Mouse (Mus musculus) thymus, adult 2 months (tissue): Measurements from ENCODE around the gene Prokr1. TPM values are rescaled to one million over a fixed set of nuclear protein-coding genes. Genes with fewer than 3 reads are reported as not detected.

ENCODE experiments used
- DNase-seq: peaks from one replicate; pipeline ENCODE4 v3.0.0; 2021
- H3K27ac ChIP-seq: fragments of 200-500 bp; 2 replicates; pipeline ENCODE4 v1.5.1; 2012; ENCODE audit warnings: low read length, control low read depth; ENCODE audit not compliant: control insufficient read depth, insufficient read depth
- H3K27me3 ChIP-seq: fragments of 200-500 bp; 2 replicates; pipeline ENCODE4 v1.6.1; 2012; ENCODE audit warnings: mild to moderate bottlenecking, low read length, moderate library complexity, mixed read lengths; ENCODE audit not compliant: control insufficient read depth, insufficient read depth
- H3K36me3 ChIP-seq: fragments of 200-500 bp; 2 replicates; pipeline ENCODE4 v1.6.1; 2012; ENCODE audit warnings: mild to moderate bottlenecking, low read length, moderate library complexity; ENCODE audit not compliant: control insufficient read depth, insufficient read depth
- H3K4me1 ChIP-seq: fragments of 200-500 bp; replicated peaks from 2 replicates; pipeline ENCODE4 v1.6.1; 2012; ENCODE audit warnings: low read length; ENCODE audit not compliant: control insufficient read depth, insufficient read depth
- H3K4me3 ChIP-seq: fragments of 200-500 bp; 2 replicates; pipeline ENCODE4 v1.5.1; 2012; ENCODE audit warnings: mild to moderate bottlenecking, low read length, control low read depth, moderate library complexity; ENCODE audit not compliant: control insufficient read depth, insufficient read depth
- CTCF ChIP-seq: fragments of 200-500 bp; IDR thresholded peaks from 2 replicates; pipeline ENCODE4 v1.5.1; 2012; ENCODE audit warnings: mild to moderate bottlenecking, control low read depth, low read length, moderate library complexity, borderline replicate concordance; ENCODE audit not compliant: control insufficient read depth, poor library complexity, insufficient read depth; ENCODE audit errors: extremely low read depth
- POLR2A ChIP-seq: fragments of 200-500 bp; IDR thresholded peaks from 2 replicates; pipeline ENCODE4 v1.6.1; 2012; ENCODE audit warnings: mild to moderate bottlenecking, low read length, control low read depth, moderate library complexity; ENCODE audit not compliant: control insufficient read depth, poor library complexity, insufficient read depth; ENCODE audit errors: extremely low read depth
- WGBS: fragments of 180-500 bp; shearing (Covaris S2); methylation state at CpG from one replicate; pipeline ENCODE4 v1.1.7; 2018; 5-methylcytosine and 5-hydroxymethylcytosine counted together
- polyA plus RNA-seq: library from polyadenylated mRNA; depleted of rRNA; stranded (reverse); fragments of >200 nt; gene quantifications from 2 replicates; pipeline ENCODE4 v1.2.3, GENCODE M21; 2012

The Prokr1 gene
- polyA plus RNA-seq, 1 experiment: 0.26 TPM

DNA sequence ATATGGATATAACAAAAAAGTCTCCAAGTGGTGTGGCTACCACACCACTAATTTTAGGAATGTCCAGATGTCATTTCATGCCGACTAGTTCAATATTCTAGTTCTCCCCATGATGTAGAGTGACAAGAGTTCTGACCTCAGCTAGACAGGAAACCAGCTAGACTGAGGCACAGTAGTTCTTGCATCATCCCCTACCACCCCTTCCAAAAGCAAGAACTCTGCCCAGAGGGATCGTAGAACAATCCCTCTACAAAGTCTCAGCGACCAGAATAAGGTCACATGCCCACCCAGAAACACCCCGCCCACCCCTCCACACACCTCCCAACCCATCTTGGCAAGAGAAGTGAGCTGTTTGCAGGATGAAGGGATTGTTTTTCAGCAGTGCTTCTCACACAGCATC lies 43.1 kb downstream of the Prokr1 start:
- Histone ChIP-seq H3K27me3 (no peaks in the 10 kb centered on the region), H3K36me3 (no peaks in the 10 kb centered on the region), H3K27ac (peak overlapping the region; percentile 34), H3K4me3 (no peak overlapping the region), H3K4me1 (peaks cover 19% of the 10 kb centered on the region)
- DNase-seq: no peak
- 10% methylated on average over 4 of the region's 4 CpGs for whole genome bisulfite sequencing
- TF ChIP-seq POLR2A (no peak), CTCF (no peak)

DNA sequence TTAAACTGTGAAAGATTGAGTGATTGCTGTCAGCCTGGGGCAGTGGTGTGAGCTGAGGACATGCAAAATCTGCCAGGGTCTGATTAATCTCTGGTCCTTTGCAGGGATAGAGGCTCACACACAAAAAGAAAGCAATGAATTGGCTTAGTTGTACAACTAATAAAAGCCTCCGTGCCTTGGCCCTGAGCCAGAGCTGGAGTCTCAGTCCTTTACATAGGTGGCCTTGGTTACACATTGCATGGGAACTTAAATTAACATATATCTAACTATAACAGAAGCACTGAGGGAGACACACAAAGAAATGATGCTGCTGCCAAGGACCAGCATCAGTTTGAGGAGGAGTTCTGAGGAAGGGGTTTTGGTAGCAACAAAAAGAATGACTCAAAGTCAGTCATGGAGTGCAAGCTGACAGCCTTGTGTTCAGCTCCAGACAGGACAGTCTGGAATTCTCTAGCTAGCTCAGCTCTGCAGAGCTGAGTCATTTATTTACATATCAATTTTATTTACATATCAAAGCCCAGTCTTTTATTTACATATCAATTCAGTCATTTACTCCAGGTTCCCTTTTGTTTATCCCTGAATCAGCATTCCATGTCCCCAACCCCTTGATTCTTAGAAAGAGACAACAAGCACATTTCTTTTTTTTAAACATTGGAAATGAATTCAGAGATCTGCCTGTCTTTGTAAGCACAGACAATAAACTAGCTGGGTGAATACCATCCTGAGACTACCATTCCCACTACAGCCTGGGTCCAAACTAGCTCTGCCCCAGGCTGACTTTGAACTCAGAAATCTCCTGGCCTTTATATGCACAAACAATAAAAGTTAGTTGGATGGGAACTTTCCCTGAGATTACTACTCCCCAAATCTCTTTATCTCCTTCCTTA lies 45.0 kb downstream of the Prokr1 start:
- H3K4me3 ChIP-seq: no peak overlapping the region
- DNase-seq: no peak
- H3K27ac ChIP-seq: no peak overlapping the region
- peaks cover 23% of the 10 kb centered on the region for H3K4me1 ChIP-seq
- no peak for TF ChIP-seq CTCF
- no peak for TF ChIP-seq POLR2A
- WGBS: 80% methylated on average over 1 of the region's 1 CpGs
- H3K36me3 ChIP-seq: no peaks in the 10 kb centered on the region
- H3K27me3 ChIP-seq: no peaks in the 10 kb centered on the region

DNA sequence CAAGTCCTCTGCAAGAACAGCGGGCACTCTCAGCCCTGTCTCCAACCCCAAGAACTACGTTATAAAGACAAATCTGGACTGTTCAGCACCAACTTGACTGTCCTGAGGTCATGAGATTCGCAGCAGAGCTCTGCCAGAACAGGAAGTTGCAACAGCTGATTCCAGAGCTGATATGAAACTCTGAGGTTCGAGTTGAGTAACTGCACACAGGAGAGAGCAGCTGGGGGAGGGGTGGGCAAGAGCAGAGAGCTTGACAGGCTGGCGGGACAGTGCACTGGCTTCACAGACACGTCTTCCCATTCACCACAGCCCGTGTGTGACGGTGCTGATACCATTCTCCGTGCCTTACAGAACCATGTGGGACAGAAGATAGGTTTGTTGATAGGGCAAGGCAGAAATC lies 48.5 kb downstream of the Prokr1 start:
- Histone ChIP-seq H3K36me3 (no peaks in the 10 kb centered on the region), H3K4me1 (peaks cover 50% of the 10 kb centered on the region), H3K27me3 (no peaks in the 10 kb centered on the region), H3K4me3 (peak overlapping the region; percentile 33), H3K27ac (peak overlapping the region; percentile 96)
- peak; percentile 85 for DNase-seq
- WGBS: 2% methylated on average over 9 of the region's 9 CpGs
- TF ChIP-seq POLR2A (peak; percentile 22; the same call in 1 of the 2 replicates), CTCF (no peak)

DNA sequence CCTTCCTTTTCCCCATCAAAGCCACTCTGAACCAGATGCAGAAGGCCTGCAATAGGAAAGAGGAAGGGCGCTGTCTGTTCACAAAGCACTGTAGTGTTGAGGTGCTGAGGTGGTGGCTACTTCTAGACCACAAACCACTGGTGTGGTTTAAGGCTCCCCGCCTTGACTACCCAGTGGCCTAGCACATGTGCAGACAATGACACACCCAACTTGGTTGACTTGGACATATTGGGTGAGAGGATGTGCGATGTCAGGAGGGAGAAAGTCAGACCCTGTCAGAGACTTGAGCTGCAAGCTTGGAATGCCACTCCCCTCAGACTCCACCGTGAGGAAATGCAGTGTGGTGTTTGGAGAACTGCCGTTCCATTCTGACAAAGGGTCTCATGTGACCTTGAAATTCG lies 49.4 kb downstream of the Prokr1 start:
- WGBS: 5% methylated on average over 6 of the region's 6 CpGs
- DNase-seq: peak; percentile 56
- H3K4me3 ChIP-seq: no peak overlapping the region
- H3K36me3 ChIP-seq: no peaks in the 10 kb centered on the region
- peaks cover 59% of the 10 kb centered on the region for H3K4me1 ChIP-seq
- no peaks in the 10 kb centered on the region for H3K27me3 ChIP-seq
- H3K27ac ChIP-seq: peak overlapping the region; percentile 84
- TF ChIP-seq POLR2A (no peak), CTCF (no peak)

DNA sequence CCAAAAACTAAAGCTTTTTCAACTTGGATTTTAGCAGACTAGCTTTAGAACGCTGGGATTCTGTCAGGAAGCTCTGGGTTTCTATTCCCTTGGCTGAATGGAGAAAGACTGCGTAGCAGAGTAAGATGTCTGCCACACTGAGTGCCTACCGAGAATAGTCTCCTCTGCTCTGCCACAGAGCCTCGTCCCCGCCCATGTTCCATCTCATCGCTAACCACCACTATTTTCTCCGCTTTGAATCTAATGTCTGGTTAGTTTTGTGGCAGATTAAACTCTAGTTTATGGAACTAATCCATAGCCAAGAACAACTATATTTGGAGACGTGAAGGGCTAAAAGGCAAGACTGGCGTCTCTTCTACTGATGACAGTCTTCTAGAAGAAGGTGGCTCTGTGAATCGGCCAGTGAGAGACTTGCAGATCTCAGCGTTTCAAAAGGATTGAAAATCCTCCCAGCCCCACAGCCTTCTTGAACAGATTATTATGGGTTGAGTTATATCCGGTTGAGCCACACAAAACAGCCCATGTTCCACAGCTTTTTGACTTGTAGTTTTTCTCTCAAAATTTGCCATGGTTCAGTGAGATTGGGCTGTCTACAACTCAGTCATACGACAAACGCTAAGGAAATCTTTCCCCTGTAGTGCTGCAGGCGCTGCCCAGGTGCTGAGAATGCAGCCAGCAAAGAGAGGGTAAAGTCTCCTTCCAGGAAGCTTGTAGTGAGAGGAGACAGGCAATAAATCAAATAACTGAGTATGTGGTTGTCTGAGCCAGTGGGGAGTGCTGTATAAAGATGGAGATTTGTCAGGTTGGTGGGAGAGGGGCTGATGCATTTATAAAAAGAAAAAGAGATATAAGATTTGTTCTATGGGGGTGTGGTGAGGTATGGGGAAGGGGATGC lies 51.9 kb downstream of the Prokr1 start:
- no peaks in the 10 kb centered on the region for H3K36me3 ChIP-seq
- no peak for TF ChIP-seq CTCF
- TF ChIP-seq POLR2A: no peak
- no peak overlapping the region for H3K27ac ChIP-seq
- no peaks in the 10 kb centered on the region for H3K27me3 ChIP-seq
- no peak for DNase-seq
- H3K4me3 ChIP-seq: no peak overlapping the region
- WGBS: 38% methylated on average over 15 of the region's 15 CpGs
- peaks cover 80% of the 10 kb centered on the region for H3K4me1 ChIP-seq

DNA sequence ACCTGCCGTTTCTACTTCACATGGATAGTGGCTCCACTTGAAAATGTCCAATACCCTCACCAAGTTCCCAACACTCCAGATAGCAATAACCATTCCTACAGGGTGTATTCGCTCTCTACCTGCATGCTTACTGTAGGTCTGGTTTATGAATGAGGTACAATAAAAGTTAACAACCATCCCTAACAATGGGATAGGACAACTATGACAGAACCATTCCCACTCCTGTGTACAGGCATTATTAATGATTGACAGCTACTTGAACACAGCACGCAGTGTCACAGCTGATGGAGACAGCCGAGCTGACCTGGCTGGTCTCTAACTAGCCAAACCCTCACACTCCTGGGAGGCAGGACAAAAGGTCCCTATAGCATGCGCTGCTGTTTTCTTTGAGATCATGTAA lies 52.9 kb downstream of the Prokr1 start:
- no peaks in the 10 kb centered on the region for H3K36me3 ChIP-seq
- DNase-seq: no peak
- WGBS: 96% methylated on average over 5 of the region's 5 CpGs
- peaks cover 75% of the 10 kb centered on the region for H3K4me1 ChIP-seq
- no peaks in the 10 kb centered on the region for H3K27me3 ChIP-seq
- TF ChIP-seq CTCF (no peak), POLR2A (no peak)
- no peak overlapping the region for H3K27ac ChIP-seq
- H3K4me3 ChIP-seq: no peak overlapping the region
